Mouse (Mus musculus): ENCODE measurements around the gene Kat2b. TPM values are rescaled to one million over a fixed set of nuclear protein-coding genes. Genes with fewer than 3 reads are reported as not detected.
A peak's percentile ranks its signal among the peaks of the same experiment; 100 is the strongest.
"Not testable (repeated sequence)": the region's sequence is repeated elsewhere in the genome, so short reads cannot be mapped to it uniquely, and the experiment has no call there.

Gene Kat2b
- polyA plus RNA-seq, 1 experiment from 2014 or later, result 4.6 TPM

- H3K4me2 ChIP-seq, result peak overlapping the region; percentile 95
- peaks cover 67% of the 10 kb centered on the region for H3K4me1 ChIP-seq (replicated peaks)
- 83% methylated on average over 5 of the region's 5 CpGs for WGBS (ENCODE audit: insufficient replicate concordance)
- H3K27me3 ChIP-seq; DNase-seq; ATAC-seq (ENCODE audit: low read depth); H3K9me3 ChIP-seq (replicated peaks); H3K36me3 ChIP-seq: not testable (repeated sequence)
- H3K9ac ChIP-seq, result peak overlapping the region; percentile 55
- peak overlapping the region; percentile 78; the same call in 1 of the 2 replicates for H3K4me3 ChIP-seq (replicated peaks)
- H3K27ac ChIP-seq, result peak overlapping the region; percentile 95
Measured at GRCm38 (mm10) chr17:53570932-53571331, 4.3 kb downstream of the Kat2b start.

- Histone ChIP-seq H3K27ac (0 out of 2 replicates have a peak overlapping the region, but pooled peaks have one; percentile 1), H3K36me3 (no peaks in the 10 kb centered on the region), H3K4me2 (no peak overlapping the region), H3K4me1 (replicated peaks) (peaks cover 77% of the 10 kb centered on the region), H3K27me3 (no peaks in the 10 kb centered on the region), H3K9me3 (replicated peaks) (no peaks in the 10 kb centered on the region), H3K9ac (no peak overlapping the region), H3K4me3 (replicated peaks) (no peak overlapping the region)
- DNase-seq (no peak), ATAC-seq (ENCODE audit: low read depth) (no peak)
- 32% methylated on average over 4 of the region's 4 CpGs for WGBS (ENCODE audit: insufficient replicate concordance)
Measured at GRCm38 (mm10) chr17:53573019-53573556, 6.4 kb downstream of the Kat2b start.

GRCm38 (mm10) chr17:53577151-53577550 lies 10.5 kb downstream of the Kat2b start:
- no peaks in the 10 kb centered on the region for H3K27me3 ChIP-seq
- no peaks in the 10 kb centered on the region for H3K9me3 ChIP-seq (replicated peaks)
- no peak overlapping the region for H3K9ac ChIP-seq
- peaks cover 71% of the 10 kb centered on the region for H3K4me1 ChIP-seq (replicated peaks)
- H3K4me3 ChIP-seq (replicated peaks), result no peak overlapping the region
- no peak for ATAC-seq (ENCODE audit: low read depth)
- DNase-seq, result no peak
- H3K36me3 ChIP-seq, result no peaks in the 10 kb centered on the region
- 76% methylated on average over 2 of the region's 2 CpGs for WGBS (ENCODE audit: insufficient replicate concordance)
- no peak overlapping the region for H3K4me2 ChIP-seq
- no peak overlapping the region for H3K27ac ChIP-seq

GRCm38 (mm10) chr17:53577754-53578153 lies 11.1 kb downstream of the Kat2b start:
- Histone ChIP-seq H3K4me2 (no peak overlapping the region), H3K9ac (no peak overlapping the region), H3K36me3 (no peaks in the 10 kb centered on the region), H3K27ac (no peak overlapping the region), H3K4me3 (replicated peaks) (no peak overlapping the region), H3K27me3 (no peaks in the 10 kb centered on the region), H3K9me3 (replicated peaks) (no peaks in the 10 kb centered on the region), H3K4me1 (replicated peaks) (peaks cover 71% of the 10 kb centered on the region)
- WGBS (ENCODE audit: insufficient replicate concordance), result 66% methylated on average over 5 of the region's 5 CpGs
- ATAC-seq (ENCODE audit: low read depth) (no peak), DNase-seq (no peak)

- Histone ChIP-seq H3K4me2 (peak overlapping the region; percentile 30), H3K27me3 (no peaks in the 10 kb centered on the region), H3K9me3 (replicated peaks) (no peaks in the 10 kb centered on the region), H3K4me1 (replicated peaks) (peaks cover 69% of the 10 kb centered on the region), H3K36me3 (no peaks in the 10 kb centered on the region), H3K27ac (peak overlapping the region; percentile 51; the same call in 1 of the 2 replicates), H3K4me3 (replicated peaks) (no peak overlapping the region), H3K9ac (peak overlapping the region; percentile 11; the same call in 1 of the 2 replicates)
- ATAC-seq (ENCODE audit: low read depth) (0 out of 2 replicates have a peak, but pooled peaks have one; percentile 8), DNase-seq (no peak)
- 61% methylated on average over 6 of the region's 6 CpGs for WGBS (ENCODE audit: insufficient replicate concordance)
Measured at GRCm38 (mm10) chr17:53578249-53578648, 11.6 kb downstream of the Kat2b start.

GRCm38 (mm10) chr17:53578776-53579175 lies 12.1 kb downstream of the Kat2b start:
- peak overlapping the region; percentile 51 for H3K27ac ChIP-seq
- H3K4me2 ChIP-seq, result peak overlapping the region; percentile 30
- peaks cover 70% of the 10 kb centered on the region for H3K4me1 ChIP-seq (replicated peaks)
- DNase-seq (no peak), ATAC-seq (ENCODE audit: low read depth) (peak; percentile 49)
- 29% methylated on average over 9 of the region's 9 CpGs for WGBS (ENCODE audit: insufficient replicate concordance)
- peaks cover 1% of the 10 kb centered on the region; the same call in 1 of the 2 replicates for H3K36me3 ChIP-seq
- no peaks in the 10 kb centered on the region for H3K9me3 ChIP-seq (replicated peaks)
- no peak overlapping the region for H3K4me3 ChIP-seq (replicated peaks)
- H3K9ac ChIP-seq, result peak overlapping the region; percentile 11
- H3K27me3 ChIP-seq, result no peaks in the 10 kb centered on the region

GRCm38 (mm10) chr17:53579612-53580011 lies 13.0 kb downstream of the Kat2b start:
- no peak overlapping the region for H3K4me3 ChIP-seq (replicated peaks)
- H3K27me3 ChIP-seq, result no peaks in the 10 kb centered on the region
- peaks cover 69% of the 10 kb centered on the region for H3K4me1 ChIP-seq (replicated peaks)
- no peak for ATAC-seq (ENCODE audit: low read depth)
- no peak for DNase-seq
- H3K27ac ChIP-seq, result no peak overlapping the region
- peaks cover 3% of the 10 kb centered on the region; the same call in 1 of the 2 replicates for H3K36me3 ChIP-seq
- H3K9me3 ChIP-seq (replicated peaks), result no peaks in the 10 kb centered on the region
- H3K4me2 ChIP-seq, result no peak overlapping the region
- WGBS (ENCODE audit: insufficient replicate concordance), result 65% methylated on average over 4 of the region's 4 CpGs
- H3K9ac ChIP-seq, result no peak overlapping the region

GRCm38 (mm10) chr17:53580237-53580636 lies 13.6 kb downstream of the Kat2b start:
- ATAC-seq (ENCODE audit: low read depth), result no peak
- Histone ChIP-seq H3K9ac (no peak overlapping the region), H3K27me3 (no peaks in the 10 kb centered on the region), H3K4me1 (replicated peaks) (peaks cover 68% of the 10 kb centered on the region), H3K27ac (no peak overlapping the region), H3K4me3 (replicated peaks) (no peak overlapping the region), H3K4me2 (no peak overlapping the region), H3K36me3 (peaks cover 3% of the 10 kb centered on the region; the same call in 1 of the 2 replicates), H3K9me3 (replicated peaks) (no peaks in the 10 kb centered on the region)
- DNase-seq, result no peak
- WGBS (ENCODE audit: insufficient replicate concordance), result 70% methylated on average over 3 of the region's 3 CpGs

GRCm38 (mm10) chr17:53582026-53582585 lies 15.4 kb downstream of the Kat2b start:
- 41% methylated on average over 4 of the region's 4 CpGs for WGBS (ENCODE audit: insufficient replicate concordance)
- Histone ChIP-seq H3K9me3 (replicated peaks) (no peaks in the 10 kb centered on the region), H3K9ac (no peak overlapping the region)

GRCm38 (mm10) chr17:53582805-53583204 lies 16.1 kb downstream of the Kat2b start:
- Histone ChIP-seq H3K4me3 (replicated peaks) (no peak overlapping the region), H3K4me2 (no peak overlapping the region), H3K36me3 (peaks cover 3% of the 10 kb centered on the region; the same call in 1 of the 2 replicates), H3K27ac (no peak overlapping the region), H3K27me3 (no peaks in the 10 kb centered on the region), H3K9ac (no peak overlapping the region), H3K4me1 (replicated peaks) (peaks cover 76% of the 10 kb centered on the region), H3K9me3 (replicated peaks) (no peaks in the 10 kb centered on the region)
- WGBS (ENCODE audit: insufficient replicate concordance), result 77% methylated on average over 7 of the region's 7 CpGs
- no peak for ATAC-seq (ENCODE audit: low read depth)
- no peak for DNase-seq

More at GRCm38 (mm10) chr17:53582026-53582585, 15.4 kb downstream of the Kat2b start:
- H3K36me3 ChIP-seq, result peaks cover 3% of the 10 kb centered on the region; the same call in 1 of the 2 replicates
- H3K27me3 ChIP-seq, result no peaks in the 10 kb centered on the region
- no peak for DNase-seq
- no peak overlapping the region for H3K4me3 ChIP-seq (replicated peaks)
- no peak overlapping the region for H3K27ac ChIP-seq
- no peak for ATAC-seq (ENCODE audit: low read depth)
- H3K4me2 ChIP-seq, result no peak overlapping the region
- H3K4me1 ChIP-seq (replicated peaks), result peaks cover 76% of the 10 kb centered on the region

- DNase-seq (no peak), ATAC-seq (ENCODE audit: low read depth) (no peak)
- no peak overlapping the region for H3K4me3 ChIP-seq (replicated peaks)
- no peak overlapping the region for H3K27ac ChIP-seq
- H3K9me3 ChIP-seq (replicated peaks), result no peaks in the 10 kb centered on the region
- H3K9ac ChIP-seq, result no peak overlapping the region
- H3K4me2 ChIP-seq, result no peak overlapping the region
- H3K4me1 ChIP-seq (replicated peaks), result peaks cover 71% of the 10 kb centered on the region
- WGBS (ENCODE audit: insufficient replicate concordance), result 71% methylated on average over 11 of the region's 11 CpGs
- H3K36me3 ChIP-seq, result peaks cover 3% of the 10 kb centered on the region; the same call in 1 of the 2 replicates
- no peaks in the 10 kb centered on the region for H3K27me3 ChIP-seq
Measured at GRCm38 (mm10) chr17:53583846-53584579, 17.4 kb downstream of the Kat2b start.

Data from liver, embryonic 13.5 days (tissue).